Mouse (Mus musculus) activated CD4-positive, CD25-positive, alpha-beta regulatory T cell, adult 4 months (primary cell): ENCODE measurements at regions not wholly inside any gene's neighbourhood (a gene's known extent, or its start where the extent isn't known, plus 50 kb on each side); places are given as distances from the start of the nearest gene placed in this dataset.
"Not testable (repeated sequence)": the region's sequence is repeated elsewhere in the genome, so short reads cannot be mapped to it uniquely, and the experiment has no call there.

Experiments used
- ATAC-seq: one replicate; pipeline ENCODE4 v1.8.0; 2017

- no peak for ATAC-seq
These were observed 56.1 kb downstream of the Bbs10 start for GRCm38 (mm10) chr10:111354607-111355006.

GRCm38 (mm10) chr10:111358340-111358739 is 59.9 kb downstream of the Bbs10 start:
- not testable (repeated sequence) for ATAC-seq

GRCm38 (mm10) chr10:111361749-111362435 is 63.4 kb downstream of the Bbs10 start:
- ATAC-seq, result no peak

- no peak for ATAC-seq
These were observed 65.5 kb downstream of the Bbs10 start for GRCm38 (mm10) chr10:111363729-111364617.

- ATAC-seq, result no peak
These were observed 66.5 kb downstream of the Bbs10 start for GRCm38 (mm10) chr10:111365011-111365410.

- not testable (repeated sequence) for ATAC-seq
These were observed 70.6 kb downstream of the Bbs10 start for GRCm38 (mm10) chr10:111369046-111369445.

GRCm38 (mm10) chr10:111378047-111378618 is 79.7 kb downstream of the Bbs10 start:
- peak; percentile 71 for ATAC-seq

GRCm38 (mm10) chr10:111381689-111382088 is 83.2 kb downstream of the Bbs10 start:
- ATAC-seq, result no peak

GRCm38 (mm10) chr10:111382206-111382930 is 83.9 kb downstream of the Bbs10 start:
- no peak for ATAC-seq

- peak; percentile 92 for ATAC-seq
These were observed 87.1 kb downstream of the Bbs10 start for GRCm38 (mm10) chr10:111385561-111385960.

GRCm38 (mm10) chr10:111387869-111388538 is 85.0 kb upstream of the Nap1l1 start:
- ATAC-seq, result no peak

- ATAC-seq, result no peak
These were observed 84.3 kb upstream of the Nap1l1 start for GRCm38 (mm10) chr10:111388545-111389320.

- no peak for ATAC-seq
These were observed 83.1 kb upstream of the Nap1l1 start for GRCm38 (mm10) chr10:111389890-111390289.

- ATAC-seq, result no peak
These were observed 78.6 kb upstream of the Nap1l1 start for GRCm38 (mm10) chr10:111394421-111394820.

- no peak for ATAC-seq
These were observed 68.0 kb upstream of the Nap1l1 start for GRCm38 (mm10) chr10:111405071-111405470.

GRCm38 (mm10) chr10:111408887-111409286 is 64.1 kb upstream of the Nap1l1 start:
- no peak for ATAC-seq

- no peak for ATAC-seq
These were observed 63.5 kb upstream of the Nap1l1 start for GRCm38 (mm10) chr10:111409497-111409896.

- ATAC-seq, result no peak
These were observed 62.9 kb upstream of the Nap1l1 start for GRCm38 (mm10) chr10:111410121-111410520.

- ATAC-seq, result no peak
These were observed 61.5 kb upstream of the Nap1l1 start for GRCm38 (mm10) chr10:111411533-111411932.

GRCm38 (mm10) chr10:111416611-111417130 is 56.4 kb upstream of the Nap1l1 start:
- ATAC-seq, result no peak
